Mouse (Mus musculus) forebrain, embryonic 13.5 days (tissue): ENCODE measurements at regions not wholly inside any gene's neighbourhood (a gene's known extent, or its start where the extent isn't known, plus 50 kb on each side); places are given as distances from the start of the nearest gene placed in this dataset.
A peak's percentile ranks its signal among the peaks of the same experiment; 100 is the strongest.

Source experiments
- ATAC-seq: fragments of 200-750 bp; cut with Nextera tagmentation; 2 replicates; pipeline ENCODE4 v1.8.0; 2017
- H3K27ac ChIP-seq: fragments of 300-500 bp; sonication (generic); 2 replicates; pipeline ENCODE4 v1.5.1; 2015; ENCODE audit warnings: inconsistent platforms, mild to moderate bottlenecking, moderate library complexity
- H3K27me3 ChIP-seq: fragments of 300-500 bp; sonication (generic); 2 replicates; pipeline ENCODE4 v1.6.1; 2015; ENCODE audit warnings: mild to moderate bottlenecking, inconsistent platforms
- H3K36me3 ChIP-seq: fragments of 300-500 bp; sonication (generic); 2 replicates; pipeline ENCODE4 v1.6.1; 2015; ENCODE audit warnings: mild to moderate bottlenecking, inconsistent platforms; ENCODE audit not compliant: poor library complexity, severe bottlenecking
- H3K4me1 ChIP-seq: fragments of 300-500 bp; sonication (generic); 2 replicates; pipeline ENCODE4 v1.6.1; 2015; ENCODE audit warnings: inconsistent platforms
- H3K4me2 ChIP-seq: fragments of 300-500 bp; sonication (generic); 2 replicates; pipeline ENCODE4 v1.6.1; 2015; ENCODE audit warnings: inconsistent platforms, mild to moderate bottlenecking, moderate library complexity
- H3K4me3 ChIP-seq: fragments of 300-500 bp; sonication (generic); 2 replicates; pipeline ENCODE4 v1.5.1; 2015; ENCODE audit warnings: mild to moderate bottlenecking, inconsistent platforms
- H3K9ac ChIP-seq: fragments of 300-500 bp; sonication (generic); 2 replicates; pipeline ENCODE4 v1.6.1; 2015; ENCODE audit warnings: mild to moderate bottlenecking, inconsistent platforms
- H3K9me3 ChIP-seq: fragments of 300-500 bp; sonication (generic); replicated peaks from 2 replicates; pipeline ENCODE4 v1.6.1; 2016; ENCODE audit warnings: inconsistent platforms
- WGBS: fragments of 180-500 bp; shearing (Covaris S2); methylation state at CpG from one replicate; pipeline ENCODE4 v1.1.7; 2015; 5-methylcytosine and 5-hydroxymethylcytosine counted together

DNA sequence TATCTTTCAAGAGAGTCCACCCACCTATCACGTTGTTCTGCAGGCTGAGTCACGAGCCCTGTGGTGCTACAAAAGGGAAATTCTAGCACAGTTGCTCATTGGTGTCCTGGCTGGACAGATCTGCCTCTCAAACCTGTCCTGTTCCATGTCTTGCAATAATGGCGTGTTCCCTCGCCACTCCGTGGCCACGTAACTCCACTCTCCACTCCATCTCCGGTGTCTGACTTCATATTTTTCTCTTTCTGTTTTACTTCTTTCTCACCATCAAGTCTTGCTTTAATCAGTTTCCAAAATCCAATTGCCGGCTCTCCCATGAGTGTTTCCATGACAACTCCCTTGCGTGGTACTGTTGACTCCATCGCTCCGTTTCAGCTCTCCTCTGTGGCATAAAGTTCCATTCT lies 107.1 kb upstream of the Oxgr1 start:
- ATAC-seq = no peak
- Histone ChIP-seq H3K36me3 (no peaks in the 10 kb centered on the region), H3K9ac (no peak overlapping the region), H3K4me3 (no peak overlapping the region), H3K4me1 (peaks cover under 1% of the 10 kb centered on the region; the same call in 1 of the 2 replicates), H3K4me2 (no peak overlapping the region), H3K9me3 (no peaks in the 10 kb centered on the region), H3K27ac (no peak overlapping the region), H3K27me3 (no peaks in the 10 kb centered on the region)
- WGBS = 86% methylated on average over 11 of the region's 11 CpGs

DNA sequence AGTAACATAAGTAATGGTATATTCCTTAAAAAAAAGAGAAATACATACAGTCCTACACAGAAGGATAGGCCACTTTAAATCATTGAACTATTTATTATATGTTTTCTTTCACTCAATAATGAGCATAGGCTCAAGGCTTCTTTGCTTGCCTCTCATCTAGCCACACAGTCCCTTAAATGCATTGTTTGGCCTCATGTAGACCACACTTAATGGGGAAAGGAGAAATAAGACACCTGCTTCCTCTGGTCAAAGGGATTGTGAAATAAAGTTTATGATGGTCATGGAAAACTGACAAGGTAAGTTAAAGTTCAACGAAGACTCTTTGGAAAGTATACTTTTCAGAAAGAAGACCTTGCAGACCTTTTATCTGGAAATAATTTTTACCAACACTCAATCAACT lies 108.4 kb upstream of the Oxgr1 start:
- no peak overlapping the region for H3K4me2 ChIP-seq
- no peak for ATAC-seq
- no peaks in the 10 kb centered on the region for H3K27me3 ChIP-seq
- no peak overlapping the region for H3K4me3 ChIP-seq
- no peaks in the 10 kb centered on the region for H3K9me3 ChIP-seq
- peaks cover 13% of the 10 kb centered on the region for H3K4me1 ChIP-seq
- WGBS = 86% methylated on average over 1 of the region's 1 CpGs
- H3K9ac ChIP-seq = no peak overlapping the region
- no peak overlapping the region for H3K27ac ChIP-seq
- no peaks in the 10 kb centered on the region for H3K36me3 ChIP-seq

- WGBS = 37% methylated on average over 7 of the region's 7 CpGs
- Histone ChIP-seq H3K4me3 (no peak overlapping the region), H3K9me3 (no peaks in the 10 kb centered on the region), H3K27me3 (no peaks in the 10 kb centered on the region), H3K27ac (no peak overlapping the region), H3K36me3 (no peaks in the 10 kb centered on the region), H3K4me1 (peaks cover 19% of the 10 kb centered on the region), H3K9ac (no peak overlapping the region), H3K4me2 (peak overlapping the region; percentile 38)
- no peak for ATAC-seq
Measured at GRCm38 (mm10) chr14:120154413-120154812, 112.2 kb upstream of the Oxgr1 start.

GRCm38 (mm10) chr14:120164184-120164583 lies 111.3 kb upstream of the Mbnl2 start:
- WGBS = 74% methylated on average over 2 of the region's 2 CpGs
- H3K4me3 ChIP-seq = no peak overlapping the region
- no peaks in the 10 kb centered on the region for H3K27me3 ChIP-seq
- ATAC-seq = no peak
- no peak overlapping the region for H3K27ac ChIP-seq
- no peak overlapping the region for H3K9ac ChIP-seq
- no peaks in the 10 kb centered on the region for H3K36me3 ChIP-seq
- no peaks in the 10 kb centered on the region for H3K9me3 ChIP-seq
- no peak overlapping the region for H3K4me2 ChIP-seq
- no peaks in the 10 kb centered on the region for H3K4me1 ChIP-seq

DNA sequence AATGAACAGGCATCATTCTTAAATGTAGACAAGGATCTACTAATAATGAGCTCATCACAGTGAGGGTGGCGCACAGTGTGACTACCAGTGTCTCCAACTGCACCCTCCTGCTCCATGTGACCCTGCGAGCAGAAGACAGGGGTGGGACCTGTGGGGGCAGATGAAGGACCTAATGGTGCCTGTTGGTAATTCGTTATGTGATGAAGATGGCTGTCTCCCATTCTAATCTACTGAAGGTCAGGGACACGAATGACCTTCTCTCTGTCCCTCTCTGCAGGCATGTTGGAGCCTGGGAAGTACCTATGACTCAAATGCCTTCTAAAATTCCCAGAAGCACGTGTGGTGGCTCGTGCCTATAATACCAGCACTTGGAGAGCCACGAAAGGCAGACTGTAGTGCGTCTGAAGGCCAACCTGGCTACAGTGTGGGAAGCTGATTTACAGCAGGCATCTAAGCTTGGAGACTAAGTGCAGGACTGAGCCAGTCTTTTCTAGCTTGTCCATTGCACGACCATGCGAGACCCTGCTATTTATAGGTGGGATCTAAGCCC lies 109.9 kb upstream of the Mbnl2 start:
- Histone ChIP-seq H3K27ac (no peak overlapping the region), H3K4me3 (no peak overlapping the region), H3K4me2 (no peak overlapping the region), H3K36me3 (no peaks in the 10 kb centered on the region), H3K4me1 (no peaks in the 10 kb centered on the region), H3K27me3 (no peaks in the 10 kb centered on the region), H3K9ac (no peak overlapping the region), H3K9me3 (no peaks in the 10 kb centered on the region)
- ATAC-seq = no peak
- 91% methylated on average over 10 of the region's 10 CpGs for WGBS

GRCm38 (mm10) chr14:120170733-120171132 lies 104.7 kb upstream of the Mbnl2 start:
- no peak overlapping the region for H3K27ac ChIP-seq
- 95% methylated on average over 7 of the region's 7 CpGs for WGBS

DNA sequence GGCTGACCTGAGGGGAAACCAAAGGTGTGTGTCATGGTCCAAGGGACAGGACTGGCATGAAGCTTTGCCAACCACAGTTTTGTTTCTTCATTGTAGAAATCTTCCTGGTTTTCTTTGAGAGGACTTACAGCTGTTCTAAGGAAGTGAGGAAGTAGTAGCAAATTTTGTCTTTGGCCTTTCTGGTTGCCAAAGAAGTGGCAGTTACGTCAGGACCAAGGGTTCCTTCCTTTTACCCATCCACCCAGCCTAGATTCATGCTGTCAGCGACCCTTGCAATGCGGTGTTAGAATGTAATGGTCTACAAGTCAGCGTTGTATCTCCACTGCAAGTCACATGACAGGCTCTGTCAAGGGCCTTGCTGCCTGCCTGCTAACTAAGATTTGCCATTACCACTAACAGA lies 103.4 kb upstream of the Mbnl2 start:
- Histone ChIP-seq H3K4me3 (no peak overlapping the region), H3K4me1 (no peaks in the 10 kb centered on the region), H3K9ac (no peak overlapping the region), H3K27ac (no peak overlapping the region), H3K4me2 (no peak overlapping the region), H3K36me3 (no peaks in the 10 kb centered on the region), H3K9me3 (no peaks in the 10 kb centered on the region), H3K27me3 (no peaks in the 10 kb centered on the region)
- WGBS = 89% methylated on average over 4 of the region's 4 CpGs
- ATAC-seq = no peak

More at GRCm38 (mm10) chr14:120170733-120171132, 104.7 kb upstream of the Mbnl2 start:
- Histone ChIP-seq H3K9ac (no peak overlapping the region), H3K36me3 (no peaks in the 10 kb centered on the region), H3K4me2 (no peak overlapping the region), H3K9me3 (no peaks in the 10 kb centered on the region), H3K27me3 (no peaks in the 10 kb centered on the region), H3K4me1 (no peaks in the 10 kb centered on the region), H3K4me3 (no peak overlapping the region)
- no peak for ATAC-seq

DNA sequence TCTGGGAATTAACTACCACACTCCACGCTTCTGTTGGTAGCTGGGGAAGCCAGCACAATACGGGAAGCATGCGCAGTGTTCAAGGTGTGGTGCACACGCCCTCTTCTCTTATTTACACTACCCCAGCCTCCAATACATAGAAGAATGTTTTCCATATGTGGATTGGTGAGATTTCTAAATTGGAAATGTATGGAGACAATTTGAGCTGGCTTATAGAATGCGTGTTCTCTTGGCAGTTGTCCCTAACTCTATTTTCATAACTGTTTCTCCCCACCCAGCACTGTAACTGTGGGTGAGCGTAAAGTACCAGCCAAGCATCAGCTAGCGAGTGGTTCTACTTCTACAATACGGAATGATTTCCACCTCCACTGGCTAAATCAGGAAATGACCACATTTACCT lies 102.6 kb upstream of the Mbnl2 start:
- Histone ChIP-seq H3K9ac (no peak overlapping the region), H3K9me3 (no peaks in the 10 kb centered on the region), H3K27me3 (no peaks in the 10 kb centered on the region), H3K4me2 (no peak overlapping the region), H3K36me3 (no peaks in the 10 kb centered on the region), H3K4me3 (no peak overlapping the region), H3K27ac (no peak overlapping the region), H3K4me1 (no peaks in the 10 kb centered on the region)
- no peak for ATAC-seq
- WGBS = 85% methylated on average over 8 of the region's 8 CpGs

- no peaks in the 10 kb centered on the region for H3K36me3 ChIP-seq
- WGBS = 74% methylated on average over 5 of the region's 5 CpGs
- H3K27me3 ChIP-seq = no peaks in the 10 kb centered on the region
- ATAC-seq = peak; percentile 59; the same call in 1 of the 2 replicates
- no peak overlapping the region for H3K9ac ChIP-seq
- H3K4me3 ChIP-seq = no peak overlapping the region
- no peak overlapping the region for H3K4me2 ChIP-seq
- no peaks in the 10 kb centered on the region for H3K4me1 ChIP-seq
- H3K9me3 ChIP-seq = no peaks in the 10 kb centered on the region
- H3K27ac ChIP-seq = no peak overlapping the region
Measured at GRCm38 (mm10) chr14:120174615-120175014, 100.9 kb upstream of the Mbnl2 start.

- no peak for ATAC-seq
- Histone ChIP-seq H3K36me3 (no peaks in the 10 kb centered on the region), H3K4me2 (no peak overlapping the region), H3K4me1 (no peaks in the 10 kb centered on the region), H3K9ac (no peak overlapping the region), H3K9me3 (no peaks in the 10 kb centered on the region), H3K27ac (no peak overlapping the region), H3K27me3 (no peaks in the 10 kb centered on the region), H3K4me3 (no peak overlapping the region)
- 59% methylated on average over 1 of the region's 1 CpGs for WGBS
Measured at GRCm38 (mm10) chr14:120195218-120195617, 80.3 kb upstream of the Mbnl2 start.

DNA sequence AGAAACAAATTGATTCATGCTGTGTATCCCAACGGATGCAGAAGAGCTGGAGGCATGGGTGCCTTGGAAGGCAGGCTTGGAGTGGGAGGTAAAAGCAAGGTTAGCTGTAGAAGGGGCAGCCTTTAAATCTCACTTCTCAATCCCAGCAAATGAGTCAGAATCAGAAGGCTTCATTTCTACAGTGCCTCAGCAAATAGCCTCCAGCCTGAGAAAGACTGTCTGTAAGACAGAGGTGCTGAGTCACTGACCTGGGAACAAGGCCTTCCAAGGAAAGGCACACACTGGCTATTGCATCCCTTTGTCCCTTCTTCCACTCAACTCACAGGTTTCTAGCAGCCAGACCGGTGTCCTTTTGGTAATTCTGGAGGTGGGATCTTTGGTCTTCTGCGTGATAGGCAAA lies 63.7 kb upstream of the Mbnl2 start:
- Histone ChIP-seq H3K4me3 (no peak overlapping the region), H3K4me2 (no peak overlapping the region), H3K4me1 (peaks cover 5% of the 10 kb centered on the region; the same call in 1 of the 2 replicates), H3K27me3 (no peaks in the 10 kb centered on the region), H3K27ac (no peak overlapping the region), H3K9ac (no peak overlapping the region), H3K9me3 (no peaks in the 10 kb centered on the region), H3K36me3 (no peaks in the 10 kb centered on the region)
- no peak for ATAC-seq
- WGBS = 82% methylated on average over 3 of the region's 3 CpGs

DNA sequence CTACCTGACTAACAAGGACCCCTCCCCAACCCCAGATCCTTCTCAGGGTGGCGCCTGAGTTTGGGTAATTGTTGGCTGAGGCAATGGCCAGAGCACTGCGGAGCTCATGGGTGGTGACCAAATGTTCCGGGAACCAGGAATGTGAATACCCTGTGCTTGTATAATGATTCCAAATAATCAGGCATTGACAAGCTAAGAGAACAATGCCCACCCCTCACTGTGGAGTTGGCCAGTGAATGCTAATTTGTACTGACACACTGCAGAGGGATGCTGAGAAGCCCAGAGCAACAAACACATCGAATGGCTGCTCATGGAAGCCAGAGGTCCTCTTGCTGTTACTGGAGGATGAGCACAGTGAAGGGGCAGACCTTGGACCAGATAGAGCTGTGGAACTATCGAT lies 62.8 kb upstream of the Mbnl2 start:
- 46% methylated on average over 5 of the region's 5 CpGs for WGBS
- Histone ChIP-seq H3K4me1 (peaks cover 5% of the 10 kb centered on the region; the same call in 1 of the 2 replicates), H3K4me2 (no peak overlapping the region), H3K27ac (no peak overlapping the region), H3K36me3 (no peaks in the 10 kb centered on the region), H3K4me3 (no peak overlapping the region), H3K9me3 (no peaks in the 10 kb centered on the region), H3K9ac (no peak overlapping the region), H3K27me3 (no peaks in the 10 kb centered on the region)
- no peak for ATAC-seq

DNA sequence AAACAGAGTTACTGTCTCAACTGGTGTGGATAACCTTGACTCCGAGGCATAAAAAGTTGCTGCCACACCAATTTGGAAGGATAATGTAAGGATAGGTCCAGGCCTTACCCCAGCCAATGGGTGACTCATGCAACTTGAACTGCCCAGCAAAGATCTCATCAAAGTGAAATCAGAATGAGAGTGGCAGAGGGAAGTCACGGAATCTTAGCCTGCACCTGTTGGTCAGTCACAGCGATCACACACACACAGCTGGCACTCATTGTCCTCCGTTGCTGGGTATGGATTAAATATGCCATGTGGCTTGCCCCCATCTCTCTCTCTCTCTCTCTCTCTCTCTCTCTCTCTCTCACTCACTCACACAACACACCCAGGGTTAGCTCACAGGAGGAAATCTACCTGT lies 56.2 kb upstream of the Mbnl2 start:
- Histone ChIP-seq H3K4me1 (peaks cover 4% of the 10 kb centered on the region), H3K9ac (no peak overlapping the region), H3K4me3 (no peak overlapping the region), H3K27ac (no peak overlapping the region), H3K4me2 (no peak overlapping the region), H3K36me3 (no peaks in the 10 kb centered on the region), H3K9me3 (no peaks in the 10 kb centered on the region), H3K27me3 (no peaks in the 10 kb centered on the region)
- 91% methylated on average over 4 of the region's 4 CpGs for whole genome bisulfite sequencing
- no peak for ATAC-seq
